Mouse (Mus musculus) thymus, adult 2 months (tissue): ENCODE data around the gene Tmem131.
A peak's percentile ranks its signal among the peaks of the same experiment; 100 is the strongest.

Source experiments
- CTCF ChIP-seq: fragments of 200-500 bp; IDR thresholded peaks from 2 replicates; pipeline ENCODE4 v1.5.1; 2012; ENCODE audit warnings: mild to moderate bottlenecking, control low read depth, low read length, moderate library complexity, borderline replicate concordance; ENCODE audit not compliant: control insufficient read depth, poor library complexity, insufficient read depth; ENCODE audit errors: extremely low read depth
- POLR2A ChIP-seq: fragments of 200-500 bp; IDR thresholded peaks from 2 replicates; pipeline ENCODE4 v1.6.1; 2012; ENCODE audit warnings: mild to moderate bottlenecking, low read length, control low read depth, moderate library complexity; ENCODE audit not compliant: control insufficient read depth, poor library complexity, insufficient read depth; ENCODE audit errors: extremely low read depth

- no peak for TF ChIP-seq POLR2A
- peak; percentile 77; the same call in 1 of the 2 replicates for TF ChIP-seq CTCF
These were observed 199.1 kb downstream of the Tmem131 start for GRCm38 (mm10) chr1:36744268-36744944.
